Mouse (Mus musculus): ENCODE measurements at regions not wholly inside any gene's neighbourhood (a gene's known extent, or its start where the extent isn't known, plus 50 kb on each side); places are given as distances from the start of the nearest gene placed in this dataset.

DNA sequence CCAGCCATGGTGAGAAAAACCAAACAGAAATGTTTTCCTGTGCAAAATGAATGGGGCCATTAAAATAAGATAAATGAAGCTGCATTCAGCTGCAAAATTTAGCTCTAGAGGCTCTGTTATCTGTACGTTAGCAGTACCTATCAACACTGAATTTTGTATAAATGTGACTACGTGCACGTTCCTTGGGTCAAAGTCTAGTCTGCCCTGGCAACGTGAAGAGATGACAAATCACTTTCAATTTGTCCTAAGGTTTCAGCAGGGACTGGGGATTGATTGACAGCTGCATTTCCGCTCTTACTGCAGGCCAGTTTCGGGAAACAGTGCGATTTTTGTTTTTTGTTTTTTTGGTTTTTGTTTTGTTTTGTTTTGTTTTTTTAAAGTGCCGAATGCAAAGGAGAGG lies 246.1 kb upstream of the Fn1 start:
- no peak overlapping the region for H3K4me3 ChIP-seq
- 71% methylated on average over 8 of the region's 8 CpGs for WGBS
- no peaks in the 10 kb centered on the region for H3K36me3 ChIP-seq
- H3K9me3 ChIP-seq, result no peaks in the 10 kb centered on the region
- H3K27ac ChIP-seq, result no peak overlapping the region
- no peak for DNase-seq (ENCODE audit: low spot score)
- no peaks in the 10 kb centered on the region for H3K27me3 ChIP-seq (ENCODE audit: insufficient read depth, poor library complexity, severe bottlenecking)
- H3K4me1 ChIP-seq (replicated peaks), result peaks cover 8% of the 10 kb centered on the region

DNA sequence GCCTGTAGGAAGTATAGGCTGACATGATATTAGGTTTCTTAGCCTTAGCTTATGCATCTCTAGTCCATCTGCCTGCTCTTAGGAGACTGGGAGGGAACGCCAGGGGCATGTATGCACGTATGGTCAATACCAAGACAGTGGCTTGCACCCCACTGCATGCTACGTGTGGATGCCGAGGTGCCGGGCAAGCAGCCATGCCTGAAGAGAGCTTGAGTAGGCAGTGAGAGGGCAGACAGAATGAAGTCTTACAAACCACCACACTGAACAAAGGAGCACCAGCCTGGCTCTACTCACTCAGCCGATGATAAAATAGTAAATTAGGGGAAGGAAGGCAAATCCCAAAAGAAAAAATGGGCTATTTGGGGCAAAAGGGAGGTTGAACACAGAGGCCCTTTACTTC lies 245.2 kb upstream of the Fn1 start:
- no peak overlapping the region for H3K4me3 ChIP-seq
- no peak for DNase-seq (ENCODE audit: low spot score)
- peaks cover 8% of the 10 kb centered on the region for H3K4me1 ChIP-seq (replicated peaks)
- no peaks in the 10 kb centered on the region for H3K27me3 ChIP-seq (ENCODE audit: insufficient read depth, poor library complexity, severe bottlenecking)
- H3K27ac ChIP-seq, result no peak overlapping the region
- H3K36me3 ChIP-seq, result no peaks in the 10 kb centered on the region
- 88% methylated on average over 6 of the region's 6 CpGs for WGBS
- H3K9me3 ChIP-seq, result no peaks in the 10 kb centered on the region

DNA sequence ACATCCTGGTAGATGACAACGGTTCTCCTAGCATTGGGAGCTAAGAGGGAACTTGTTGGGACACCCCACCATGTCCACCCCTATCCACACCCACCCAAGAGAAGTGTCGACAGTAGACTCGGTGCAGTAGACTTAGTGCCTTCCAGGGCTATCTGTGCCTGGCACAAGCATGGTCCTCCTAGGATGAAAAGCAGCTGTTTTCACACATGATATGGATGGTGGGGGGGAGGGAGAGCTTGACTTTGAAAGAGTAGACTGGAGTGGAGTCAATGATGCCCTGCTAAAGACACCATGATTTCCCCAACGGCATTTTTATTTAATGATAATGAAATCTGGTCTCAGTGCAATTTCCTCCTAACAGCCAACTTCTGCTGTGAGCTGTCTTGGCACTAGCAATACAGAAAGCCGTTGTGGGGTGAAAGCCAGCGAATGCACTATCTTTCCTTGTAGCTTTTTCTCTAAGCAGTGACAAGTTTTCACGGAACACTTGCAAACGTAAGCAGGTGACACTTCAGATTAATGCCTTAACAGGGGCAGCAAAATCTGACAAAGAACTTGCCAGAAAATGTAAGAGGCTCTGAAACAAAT lies 244.6 kb upstream of the Fn1 start:
- Histone ChIP-seq H3K27ac (no peak overlapping the region), H3K9me3 (no peaks in the 10 kb centered on the region), H3K4me1 (replicated peaks) (peaks cover 8% of the 10 kb centered on the region), H3K36me3 (no peaks in the 10 kb centered on the region), H3K27me3 (ENCODE audit: insufficient read depth, poor library complexity, severe bottlenecking) (no peaks in the 10 kb centered on the region), H3K4me3 (no peak overlapping the region)
- no peak for DNase-seq (ENCODE audit: low spot score)
- WGBS, result 94% methylated on average over 8 of the region's 8 CpGs

DNA sequence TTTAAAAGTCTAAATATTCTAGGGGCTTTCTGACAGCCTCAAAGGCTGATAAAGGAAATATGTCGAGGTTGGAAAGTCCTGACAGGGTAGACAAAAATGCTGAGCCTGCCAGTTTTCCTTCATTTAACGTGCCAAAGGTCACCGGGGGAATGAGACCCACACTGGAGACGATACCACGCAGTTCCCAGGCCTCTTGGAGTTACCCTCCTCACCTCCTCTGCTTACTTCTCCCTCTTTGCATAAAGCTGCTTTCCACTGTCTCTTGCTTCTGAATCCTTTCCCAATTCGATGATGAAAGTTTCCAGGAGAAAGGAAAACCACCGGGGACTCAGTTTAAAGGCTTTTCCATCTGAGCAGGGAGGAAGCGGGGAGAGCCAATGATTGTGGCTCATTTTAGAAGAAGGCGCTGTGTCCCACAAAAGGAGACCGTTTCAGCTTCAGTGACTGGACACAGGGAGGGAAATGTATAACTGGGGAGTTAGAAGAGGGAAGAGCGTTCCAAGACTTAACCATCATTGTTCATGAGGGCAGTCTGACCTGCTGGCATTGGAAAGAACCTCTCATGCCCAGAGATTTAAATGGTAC lies 243.2 kb upstream of the Fn1 start:
- 62% methylated on average over 11 of the region's 11 CpGs for WGBS
- Histone ChIP-seq H3K27ac (no peak overlapping the region), H3K9me3 (no peaks in the 10 kb centered on the region), H3K4me1 (replicated peaks) (peaks cover 8% of the 10 kb centered on the region), H3K27me3 (ENCODE audit: insufficient read depth, poor library complexity, severe bottlenecking) (no peaks in the 10 kb centered on the region), H3K4me3 (no peak overlapping the region), H3K36me3 (no peaks in the 10 kb centered on the region)
- no peak for DNase-seq (ENCODE audit: low spot score)

DNA sequence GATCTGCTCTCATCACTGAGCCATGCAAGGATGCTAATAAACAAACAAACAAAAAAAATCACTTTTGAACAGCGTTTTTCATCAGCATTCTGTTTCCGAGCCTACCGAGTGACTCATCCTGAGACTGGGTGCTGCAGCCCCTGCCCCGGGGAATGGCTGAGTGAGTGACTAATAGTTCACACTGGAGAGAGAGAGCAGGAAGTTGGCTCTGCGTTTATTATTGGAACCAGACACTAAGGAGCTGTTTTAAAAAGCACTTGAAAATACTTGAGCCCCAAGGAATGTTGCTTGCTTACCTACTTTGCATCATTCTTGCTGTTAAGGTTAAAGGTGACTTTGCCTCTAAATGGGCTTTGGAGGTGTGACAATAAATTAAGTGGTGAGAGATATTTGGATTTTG lies 240.6 kb upstream of the Fn1 start:
- peaks cover 8% of the 10 kb centered on the region for H3K4me1 ChIP-seq (replicated peaks)
- WGBS, result 55% methylated on average over 5 of the region's 5 CpGs
- H3K27me3 ChIP-seq (ENCODE audit: insufficient read depth, poor library complexity, severe bottlenecking), result no peaks in the 10 kb centered on the region
- no peak overlapping the region for H3K4me3 ChIP-seq
- H3K36me3 ChIP-seq, result no peaks in the 10 kb centered on the region
- DNase-seq (ENCODE audit: low spot score), result peak; percentile 19
- no peak overlapping the region for H3K27ac ChIP-seq
- no peaks in the 10 kb centered on the region for H3K9me3 ChIP-seq

DNA sequence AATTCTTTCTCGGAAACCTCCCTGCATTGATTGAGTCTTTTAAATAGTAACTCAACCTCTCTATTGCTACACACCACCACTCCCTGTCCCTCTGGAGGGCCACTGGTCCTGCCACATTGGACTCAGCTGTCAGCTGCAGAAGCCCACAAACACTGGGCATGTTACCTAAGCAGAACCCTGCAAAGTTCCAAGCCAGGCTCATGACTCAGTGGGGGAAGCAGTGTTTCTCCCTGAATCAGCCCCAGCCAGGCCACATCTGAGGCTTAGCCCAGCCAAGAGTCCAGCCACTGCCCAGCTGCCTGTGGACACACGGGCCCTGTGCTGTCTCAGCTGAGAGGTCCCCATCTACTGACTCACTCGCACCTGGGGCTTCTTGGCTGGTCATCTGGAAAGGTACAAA lies 234.8 kb upstream of the Fn1 start:
- Histone ChIP-seq H3K36me3 (no peaks in the 10 kb centered on the region), H3K4me1 (replicated peaks) (peaks cover 8% of the 10 kb centered on the region; the same call in 1 of the 2 replicates), H3K27me3 (ENCODE audit: insufficient read depth, poor library complexity, severe bottlenecking) (no peaks in the 10 kb centered on the region), H3K9me3 (no peaks in the 10 kb centered on the region), H3K4me3 (no peak overlapping the region), H3K27ac (no peak overlapping the region)
- 87% methylated on average over 3 of the region's 3 CpGs for whole genome bisulfite sequencing
- DNase-seq (ENCODE audit: low spot score), result no peak

DNA sequence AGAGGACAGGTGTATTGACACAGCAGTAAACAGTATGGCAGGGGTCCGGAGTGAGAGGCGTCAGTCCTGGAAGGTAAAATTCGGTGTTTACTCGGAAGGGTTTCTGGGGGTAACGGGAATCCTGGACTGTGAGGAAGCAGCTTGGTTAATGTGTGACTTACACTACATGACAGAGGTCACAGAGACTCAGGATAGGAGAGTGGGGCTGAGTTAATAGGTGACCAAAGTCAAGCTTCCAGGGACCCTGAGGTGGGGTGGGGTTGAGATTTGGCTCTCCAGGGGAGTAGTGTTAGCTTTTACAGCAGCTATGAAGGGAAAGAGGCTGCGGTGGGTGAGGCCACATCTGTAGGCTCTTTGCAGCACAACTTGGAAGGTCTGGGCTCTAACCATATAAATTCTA lies 233.9 kb upstream of the Fn1 start:
- 90% methylated on average over 6 of the region's 6 CpGs for WGBS
- H3K4me1 ChIP-seq (replicated peaks), result peaks cover 8% of the 10 kb centered on the region; the same call in 1 of the 2 replicates
- no peak for DNase-seq (ENCODE audit: low spot score)
- H3K4me3 ChIP-seq, result no peak overlapping the region
- H3K36me3 ChIP-seq, result no peaks in the 10 kb centered on the region
- no peaks in the 10 kb centered on the region for H3K9me3 ChIP-seq
- H3K27ac ChIP-seq, result no peak overlapping the region
- H3K27me3 ChIP-seq (ENCODE audit: insufficient read depth, poor library complexity, severe bottlenecking), result no peaks in the 10 kb centered on the region

DNA sequence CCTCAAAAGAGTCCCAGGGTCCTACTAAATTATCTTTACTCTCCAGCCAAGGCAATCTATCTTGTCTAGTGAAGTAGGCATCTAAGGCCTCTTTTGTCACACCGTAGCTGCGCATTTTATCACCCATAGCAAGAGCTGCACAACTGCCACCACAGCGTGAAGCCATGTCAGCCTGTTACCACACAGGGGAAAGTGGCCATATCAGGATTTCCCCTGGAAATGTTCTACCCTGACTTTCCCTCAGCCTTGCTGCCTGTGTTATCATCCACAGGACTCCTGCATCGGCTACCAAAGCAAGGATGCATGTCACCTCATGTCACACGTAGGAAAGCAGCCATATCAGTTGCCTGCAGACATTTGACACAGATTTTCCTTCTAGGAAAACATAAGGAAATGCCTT lies 233.2 kb upstream of the Fn1 start:
- no peak for DNase-seq (ENCODE audit: low spot score)
- Histone ChIP-seq H3K36me3 (no peaks in the 10 kb centered on the region), H3K9me3 (no peaks in the 10 kb centered on the region), H3K4me1 (replicated peaks) (peaks cover 8% of the 10 kb centered on the region; the same call in 1 of the 2 replicates), H3K27ac (no peak overlapping the region; the same call in 1 of the 2 replicates), H3K27me3 (ENCODE audit: insufficient read depth, poor library complexity, severe bottlenecking) (no peaks in the 10 kb centered on the region), H3K4me3 (no peak overlapping the region)
- WGBS, result 83% methylated on average over 5 of the region's 5 CpGs

DNA sequence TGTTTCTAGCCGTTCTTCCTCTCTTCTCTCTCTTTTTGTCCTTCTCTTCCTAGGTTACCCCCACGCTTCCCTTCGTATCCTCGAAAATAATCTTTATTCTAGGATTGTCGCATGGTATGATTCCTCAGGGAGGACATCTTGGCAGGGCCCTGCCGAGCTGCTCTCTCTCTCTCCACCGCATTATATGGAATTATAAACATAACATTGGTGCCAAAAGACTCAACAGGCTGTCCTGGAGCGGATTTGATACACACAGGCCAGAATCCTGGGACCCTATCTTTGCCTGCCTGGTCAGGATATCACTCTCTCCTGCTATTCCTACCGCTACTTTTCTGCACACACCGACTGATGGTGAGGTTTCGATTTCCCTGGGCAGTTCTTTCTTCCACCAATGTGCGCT lies 228.9 kb upstream of the Fn1 start:
- no peak overlapping the region for H3K27ac ChIP-seq
- peaks cover 12% of the 10 kb centered on the region; the same call in 1 of the 2 replicates for H3K4me1 ChIP-seq (replicated peaks)
- no peaks in the 10 kb centered on the region for H3K9me3 ChIP-seq
- H3K36me3 ChIP-seq, result no peaks in the 10 kb centered on the region
- DNase-seq (ENCODE audit: low spot score), result no peak
- WGBS, result 93% methylated on average over 12 of the region's 12 CpGs
- no peaks in the 10 kb centered on the region for H3K27me3 ChIP-seq (ENCODE audit: insufficient read depth, poor library complexity, severe bottlenecking)
- no peak overlapping the region for H3K4me3 ChIP-seq

DNA sequence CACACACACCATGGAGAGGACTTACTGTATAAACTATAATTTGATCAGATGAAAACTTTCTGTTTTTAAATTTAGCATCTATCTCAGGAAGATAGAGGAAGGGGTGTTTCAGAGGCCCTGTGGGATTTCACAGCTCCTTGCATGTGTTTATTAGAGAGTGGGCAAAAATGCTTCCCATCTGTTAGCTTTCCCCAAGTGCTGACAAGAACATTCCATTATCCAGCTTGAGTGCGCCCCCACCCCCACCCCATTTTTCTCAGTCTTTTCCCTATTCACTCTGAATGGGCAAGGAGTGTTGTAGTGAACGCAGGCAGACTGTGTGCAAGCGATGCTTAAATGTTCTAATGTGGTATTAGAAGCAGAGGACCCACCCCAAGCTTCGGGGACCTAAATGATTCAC lies 228.2 kb upstream of the Fn1 start:
- DNase-seq (ENCODE audit: low spot score), result no peak
- Histone ChIP-seq H3K4me3 (no peak overlapping the region), H3K4me1 (replicated peaks) (peaks cover 12% of the 10 kb centered on the region; the same call in 1 of the 2 replicates), H3K36me3 (no peaks in the 10 kb centered on the region), H3K9me3 (no peaks in the 10 kb centered on the region), H3K27ac (no peak overlapping the region), H3K27me3 (ENCODE audit: insufficient read depth, poor library complexity, severe bottlenecking) (no peaks in the 10 kb centered on the region)
- WGBS, result 89% methylated on average over 4 of the region's 4 CpGs

DNA sequence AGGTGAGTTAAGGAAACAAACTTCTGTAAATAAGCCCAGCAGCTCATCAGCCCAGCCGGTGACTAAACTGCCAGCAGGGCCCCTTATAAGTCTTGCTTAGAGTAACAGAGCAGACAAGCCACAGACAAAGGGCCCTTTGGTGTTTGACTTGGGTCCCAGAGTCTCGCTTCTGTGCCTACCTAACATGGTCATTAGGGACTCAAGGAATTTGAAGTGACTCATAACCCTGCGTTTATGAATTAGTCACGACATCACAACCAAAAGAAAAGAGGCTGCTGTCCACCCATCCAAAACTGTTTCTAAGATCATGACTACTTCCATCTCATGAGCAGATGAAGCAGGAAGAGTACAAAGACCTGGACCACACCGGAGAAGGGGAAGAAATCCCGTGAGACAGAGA lies 227.5 kb upstream of the Fn1 start:
- H3K4me3 ChIP-seq, result no peak overlapping the region
- H3K9me3 ChIP-seq, result no peaks in the 10 kb centered on the region
- H3K36me3 ChIP-seq, result no peaks in the 10 kb centered on the region
- WGBS, result 72% methylated on average over 6 of the region's 6 CpGs
- no peaks in the 10 kb centered on the region for H3K27me3 ChIP-seq (ENCODE audit: insufficient read depth, poor library complexity, severe bottlenecking)
- H3K27ac ChIP-seq, result no peak overlapping the region
- DNase-seq (ENCODE audit: low spot score), result no peak
- 0 out of 2 replicates have a peak, but pooled peaks cover 5% of the 10 kb centered on the region for H3K4me1 ChIP-seq (replicated peaks)

DNA sequence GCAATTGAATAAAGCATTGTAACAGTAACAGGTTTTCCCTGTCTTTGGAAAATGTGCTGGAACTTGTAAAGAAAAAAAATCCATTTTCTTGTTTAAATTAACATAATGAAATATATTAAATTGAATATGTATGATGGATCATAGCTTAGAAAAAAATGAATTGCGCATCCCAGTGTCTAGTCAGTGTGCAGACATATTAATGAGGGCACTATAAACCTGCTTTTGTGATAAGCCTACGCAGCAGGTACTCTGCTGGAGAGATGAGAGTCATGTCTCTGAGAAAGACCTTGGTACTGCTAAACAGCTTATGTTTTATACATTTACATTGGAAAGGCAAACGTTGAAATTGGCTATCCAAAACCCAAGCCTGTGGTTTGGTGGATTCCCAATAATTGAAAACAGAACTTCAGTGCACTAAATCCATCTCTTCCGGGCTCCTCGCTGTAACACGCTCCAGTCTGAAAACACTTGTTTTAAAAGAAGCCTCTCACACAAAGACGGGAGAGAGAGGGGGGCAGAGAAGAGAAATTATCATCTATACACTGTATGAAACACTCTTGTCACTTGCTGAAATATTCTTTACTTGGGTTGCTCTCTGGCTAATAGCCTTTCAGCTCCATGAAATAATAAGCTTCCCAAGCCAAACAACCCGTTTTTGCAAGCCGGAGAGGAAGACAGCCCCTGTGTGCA lies 223.9 kb upstream of the Fn1 start:
- H3K36me3 ChIP-seq, result no peaks in the 10 kb centered on the region
- WGBS, result 86% methylated on average over 9 of the region's 9 CpGs
- DNase-seq (ENCODE audit: low spot score), result no peak

DNA sequence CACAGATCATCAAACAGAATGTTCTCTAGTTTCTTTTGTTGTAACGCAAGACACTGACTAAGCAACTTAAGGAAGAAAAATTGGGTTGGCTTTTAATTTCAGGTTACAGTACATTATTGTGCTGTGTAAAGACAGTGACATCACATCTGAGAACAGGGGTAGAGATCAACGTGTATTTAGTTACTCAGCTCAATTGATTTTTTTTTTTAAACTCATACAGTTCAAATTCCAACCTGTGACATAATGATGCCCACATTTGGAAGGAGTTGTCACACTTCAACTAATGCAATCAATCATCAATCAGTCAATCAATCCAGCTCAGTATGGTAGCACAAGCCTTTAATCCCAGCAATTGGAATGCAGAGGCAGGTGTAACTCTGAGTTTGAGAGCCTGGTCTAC lies 221.0 kb upstream of the Fn1 start:
- H3K27ac ChIP-seq, result no peak overlapping the region
- 83% methylated on average over 2 of the region's 2 CpGs for WGBS
- no peak for DNase-seq (ENCODE audit: low spot score)

More for the DNA sequence above, 223.9 kb upstream of the Fn1 start:
- Histone ChIP-seq H3K27me3 (ENCODE audit: insufficient read depth, poor library complexity, severe bottlenecking) (no peaks in the 10 kb centered on the region), H3K9me3 (no peaks in the 10 kb centered on the region), H3K4me3 (no peak overlapping the region), H3K27ac (no peak overlapping the region), H3K4me1 (replicated peaks) (0 out of 2 replicates have a peak, but pooled peaks cover 5% of the 10 kb centered on the region)

More for the DNA sequence above, 221.0 kb upstream of the Fn1 start:
- Histone ChIP-seq H3K27me3 (ENCODE audit: insufficient read depth, poor library complexity, severe bottlenecking) (no peaks in the 10 kb centered on the region), H3K9me3 (no peaks in the 10 kb centered on the region), H3K36me3 (no peaks in the 10 kb centered on the region), H3K4me1 (replicated peaks) (no peaks in the 10 kb centered on the region), H3K4me3 (no peak overlapping the region)
